Mouse (Mus musculus) mesoderm, embryonic 11.5 days (tissue): ENCODE data around the gene Fhl5.
A peak's percentile ranks its signal among the peaks of the same experiment; 100 is the strongest.
"Not testable (repeated sequence)": the region's sequence is repeated elsewhere in the genome, so short reads cannot be mapped to it uniquely, and the experiment has no call there.

Source experiments
- DNase-seq: peaks from one replicate; pipeline ENCODE4 v3.0.0-alpha.2; 2012; ENCODE audit warnings: low read depth, low spot score

The Fhl5 gene

GRCm38 (mm10) chr4:25242776-25243175, at the start of gene Fhl5:
Gene Fhl5 (minus strand): TSS chr4:25242876.
- DNase-seq: no peak

DNA sequence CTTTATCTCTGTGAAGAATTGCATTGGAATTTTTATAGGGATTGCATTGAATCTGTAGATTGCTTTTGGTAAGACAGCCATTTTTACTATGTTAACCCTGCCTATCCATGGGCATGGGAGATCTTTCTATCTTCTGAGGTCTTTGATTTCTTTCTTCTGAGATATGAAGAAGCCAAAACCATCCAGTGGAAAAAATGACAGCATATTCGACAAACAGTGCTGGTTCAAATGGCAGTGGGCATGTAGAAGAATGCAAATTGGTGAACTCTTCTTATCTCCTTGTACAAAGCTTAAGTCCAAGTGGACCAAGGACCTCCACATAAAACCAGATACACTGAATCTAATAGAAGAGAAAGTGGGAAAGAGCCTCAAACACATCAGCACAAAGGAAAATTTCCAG, 42.3 kb upstream of the Fhl5 start:
- not testable (repeated sequence) for DNase-seq

- DNase-seq: peak; percentile 95
Measured at GRCm38 (mm10) chr4:25281671-25282038, 39.0 kb upstream of the Fhl5 start, which contains the start of gene Ufl1. Gene Ufl1 (minus strand): TSS chr4:25281821.

DNA sequence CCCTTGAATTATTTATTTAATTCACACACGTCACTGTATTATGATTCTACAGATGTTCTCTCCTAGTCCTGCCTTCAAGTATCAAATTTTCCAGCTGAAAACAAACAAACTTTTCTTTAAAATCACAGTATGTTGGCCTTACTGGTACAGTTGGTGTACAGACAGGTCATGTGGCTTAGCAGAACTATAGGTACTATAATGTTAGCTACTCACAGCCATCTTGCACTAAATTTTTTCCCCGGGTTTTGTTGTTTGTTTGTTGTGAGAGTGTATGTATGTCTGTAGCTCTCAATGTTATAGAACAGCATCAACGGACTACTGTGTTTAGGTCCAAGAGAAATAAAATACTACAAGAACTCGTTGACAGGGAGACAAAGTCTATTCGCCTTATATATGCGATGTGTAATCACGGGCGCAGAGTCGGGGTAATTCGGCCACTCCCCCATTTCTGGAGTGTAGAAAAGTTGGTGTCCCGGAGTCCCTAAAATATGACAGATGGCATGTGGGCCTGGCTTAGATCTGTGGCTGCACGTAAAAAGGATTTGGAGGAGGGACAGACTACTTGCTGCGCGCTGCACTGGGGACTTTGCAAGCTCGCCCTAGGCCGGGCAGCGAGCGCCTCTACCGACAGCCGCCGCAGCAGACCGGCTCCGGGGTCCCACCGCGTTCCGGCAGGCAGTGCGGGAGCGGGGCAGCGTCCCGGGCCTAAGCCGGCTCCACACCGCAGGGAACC, 38.4 kb upstream of the Fhl5 start:
- DNase-seq: peak; percentile 54

DNA sequence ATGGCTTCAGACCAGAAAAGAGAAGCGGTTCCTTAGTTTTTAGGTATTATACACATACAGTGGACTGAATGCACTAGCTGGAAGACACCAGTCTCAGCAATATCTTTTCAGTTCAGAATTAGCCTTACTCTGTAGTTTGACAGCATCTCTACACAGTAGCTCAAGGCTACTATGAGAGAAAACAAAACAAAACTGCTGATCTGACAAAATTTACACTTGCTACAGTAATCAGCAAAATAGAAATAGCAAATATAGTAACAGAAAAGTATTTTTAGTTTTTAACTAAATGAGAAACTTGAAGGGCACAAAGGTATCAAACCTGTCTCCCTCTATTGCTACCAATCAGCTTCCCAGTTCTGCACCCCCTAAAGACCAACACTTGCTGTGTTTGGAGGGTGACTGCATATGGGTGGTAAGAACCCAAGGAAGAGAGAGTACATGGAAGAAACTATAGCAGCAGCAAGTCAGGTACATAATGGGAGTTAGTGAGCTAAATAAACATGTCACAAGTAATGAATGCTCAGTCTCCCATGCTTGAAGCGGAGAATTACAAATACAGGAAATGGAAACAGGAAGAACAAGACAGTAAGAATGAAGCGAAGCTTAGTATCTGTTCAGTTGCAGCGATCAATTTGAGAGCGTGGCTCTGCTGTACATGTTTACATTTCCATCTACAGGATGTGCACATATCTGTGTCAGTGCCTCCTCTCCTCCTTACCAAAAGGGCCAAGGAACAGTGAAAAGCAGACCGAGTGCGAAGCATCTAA, 30.4 kb upstream of the Fhl5 start:
- no peak for DNase-seq

DNA sequence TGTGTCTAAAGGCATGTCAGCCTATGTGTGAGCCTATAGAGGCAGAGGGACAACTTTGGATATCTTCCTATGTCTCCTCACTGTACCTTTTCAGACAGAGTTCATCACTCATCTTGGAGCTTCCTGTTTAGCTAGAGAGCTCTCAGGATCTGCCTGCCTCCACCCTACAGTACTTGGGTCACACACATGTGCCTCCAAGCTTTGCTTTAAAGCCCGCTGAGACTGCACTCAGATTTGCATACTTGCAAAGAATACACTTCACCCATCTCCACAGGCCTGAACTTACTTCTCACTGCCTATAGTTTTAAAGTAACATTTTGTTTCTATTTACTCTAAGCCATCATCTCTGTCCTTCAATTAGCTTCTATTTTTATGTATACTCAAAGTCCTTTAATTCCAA, 29.2 kb upstream of the Fhl5 start:
- DNase-seq: no peak

GRCm38 (mm10) chr4:25267144-25267543, 24.5 kb upstream of the Fhl5 start:
- DNase-seq: no peak

DNA sequence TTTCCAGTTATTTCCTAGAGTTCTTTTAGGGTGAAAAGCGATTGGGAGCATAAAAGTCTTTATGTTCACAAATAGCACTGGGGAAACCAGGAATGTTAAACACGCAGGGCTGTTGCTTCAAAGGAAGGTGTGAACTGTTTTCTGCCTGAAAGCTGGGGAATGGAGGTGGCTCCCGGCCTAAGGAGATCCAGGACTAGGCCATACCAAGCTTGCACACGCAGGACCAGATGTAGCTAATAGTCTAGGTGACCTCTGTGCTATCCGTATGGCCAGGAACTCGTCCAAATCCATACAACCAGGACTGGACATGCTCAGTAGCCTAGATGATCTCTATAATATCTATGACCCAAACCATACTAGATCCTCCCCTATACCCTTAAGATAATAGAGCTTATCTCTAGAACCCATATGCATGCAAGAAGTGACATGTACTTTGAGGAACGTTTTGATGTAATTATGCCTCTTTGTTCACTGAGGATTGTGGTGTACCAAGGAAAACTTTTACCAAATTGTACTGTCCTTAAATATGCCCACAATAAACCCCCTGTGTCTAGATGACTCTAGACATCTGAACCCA, 15.2 kb upstream of the Fhl5 start:
- no peak for DNase-seq

DNA sequence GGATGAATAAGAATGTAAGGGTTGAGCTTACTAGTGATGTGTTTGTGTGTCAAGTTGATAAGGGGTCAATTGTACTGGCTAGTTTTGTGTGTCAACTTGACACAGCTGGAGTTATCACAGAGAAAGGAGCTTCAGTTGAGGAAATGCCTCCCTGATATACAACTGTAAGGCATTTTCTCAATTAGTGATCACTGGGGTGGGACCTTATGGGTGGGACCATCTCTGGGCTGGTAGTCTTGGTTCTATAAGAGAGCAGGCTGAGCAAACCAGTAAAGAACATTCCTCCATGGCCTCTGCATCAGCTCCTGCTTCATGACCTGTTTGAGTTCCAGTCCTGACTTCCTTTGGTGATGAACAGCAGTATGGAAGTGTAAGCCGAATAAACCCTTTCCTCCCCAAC, 7.0 kb downstream of the Fhl5 start:
- not testable (repeated sequence) for DNase-seq

DNA sequence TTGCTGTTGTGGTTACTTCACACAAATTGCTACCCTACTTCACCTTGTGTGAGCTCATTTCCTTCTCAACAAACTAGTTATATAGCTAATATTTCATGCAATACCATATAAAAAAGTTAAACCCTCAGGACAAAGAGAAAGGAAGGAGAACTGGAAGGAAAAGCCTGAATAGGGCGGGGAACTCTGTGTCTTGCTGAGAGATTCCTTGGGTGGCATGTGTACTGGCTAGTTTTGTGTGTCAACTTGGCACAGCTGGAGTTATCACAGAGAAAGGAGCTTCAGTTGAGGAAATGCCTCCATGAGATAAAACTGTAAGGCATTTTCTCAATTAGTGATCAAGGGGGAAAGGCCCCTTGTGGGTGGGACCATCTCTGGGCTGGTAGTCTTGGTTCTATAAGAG, 8.9 kb downstream of the Fhl5 start:
- DNase-seq: not testable (repeated sequence)

GRCm38 (mm10) chr4:25232546-25232945, 10.1 kb downstream of the Fhl5 start:
- DNase-seq: no peak

DNA sequence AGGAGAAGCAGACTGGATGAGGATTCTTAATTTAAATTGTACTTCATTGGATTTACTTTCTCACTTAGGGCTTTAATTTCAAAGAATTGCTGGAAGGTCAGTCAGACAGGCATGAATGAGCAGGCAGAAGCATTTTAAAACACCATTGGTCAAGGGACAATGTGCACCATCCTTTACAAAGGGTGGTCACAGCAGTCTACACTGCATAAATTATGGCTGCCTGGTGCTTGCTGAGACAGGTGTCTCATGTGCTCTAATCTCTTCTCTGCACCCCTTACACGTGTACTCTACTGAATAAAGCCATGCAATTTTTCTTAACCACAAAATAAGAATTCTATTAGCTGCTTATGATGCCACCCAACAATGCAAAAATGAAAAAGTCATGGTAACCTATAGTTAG, 15.1 kb downstream of the Fhl5 start:
- no peak for DNase-seq

GRCm38 (mm10) chr4:25221927-25222326, 20.7 kb downstream of the Fhl5 start:
- DNase-seq: no peak

DNA sequence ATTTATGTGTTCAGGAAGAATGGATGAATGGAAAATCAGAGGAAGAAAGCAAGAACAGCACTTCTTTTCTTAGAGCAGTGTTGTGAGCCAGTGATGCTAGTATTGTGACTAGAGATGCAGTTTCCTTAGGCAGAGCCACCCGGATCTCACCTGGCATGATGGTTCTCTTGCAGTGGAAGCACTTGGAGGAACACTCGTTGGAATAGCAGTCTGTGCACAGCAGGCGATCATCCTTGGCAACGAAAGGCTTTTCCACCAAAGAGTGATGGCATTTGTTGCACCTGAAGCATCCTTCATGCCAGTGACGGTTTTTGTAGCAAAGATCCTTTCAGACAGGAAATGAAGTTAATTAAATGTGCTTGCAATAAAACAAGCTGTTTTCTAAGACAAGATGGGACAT, 29.2 kb downstream of the Fhl5 start:
- DNase-seq: no peak

- DNase-seq: no peak
Measured at GRCm38 (mm10) chr4:25206166-25206565, 36.5 kb downstream of the Fhl5 start.

DNA sequence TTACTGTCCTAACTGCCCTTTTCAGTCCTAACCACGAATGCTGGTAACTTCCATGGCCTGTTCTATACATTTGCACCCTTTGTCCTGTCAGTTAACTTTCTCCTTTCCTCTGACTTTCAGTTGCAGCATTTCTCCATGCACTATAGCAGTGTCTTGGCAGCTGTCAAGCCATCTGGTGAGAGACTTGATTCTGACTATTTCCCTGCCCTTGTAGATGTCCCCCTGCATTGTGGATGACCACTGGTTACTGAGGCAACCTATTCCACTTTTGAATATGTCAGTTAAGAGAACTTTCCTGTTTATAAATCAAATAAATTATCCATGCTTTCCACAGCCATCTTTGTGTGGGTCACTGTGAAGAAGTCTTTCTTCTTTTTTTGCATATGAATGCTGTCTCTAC, 45.4 kb downstream of the Fhl5 start:
- no peak for DNase-seq

GRCm38 (mm10) chr4:25179617-25180208, 63.0 kb downstream of the Fhl5 start:
- DNase-seq: peak; percentile 7
